ENCODE assay signal across 26 mouse cellular contexts in genomic region chr7:81254579-81254978, GRCm38 (mm10). TPM values are rescaled to one million over a fixed set of nuclear protein-coding genes. Genes with fewer than 3 reads are reported as not detected.
A peak's percentile ranks its signal among the peaks of the same experiment; 100 is the strongest.
DNase-seq lines count a peak whose midpoint lies in the region; ATAC-seq and TF ChIP-seq lines count a peak whose summit lies in the region.
"Had no signal": no experiment of that assay in that cellular context is flagged by ENCODE, and none has a peak within 500 bp of the region (broad histone marks: within the 10 kb centered on the region; RNA-seq: fewer than 3 reads in every experiment).

No protein-coding gene starts in this region.

- H3K27me3 ChIP-seq in kidney, embryonic 16.5 days (ENCODE audit: insufficient read depth, low read length), result no peaks in the 10 kb centered on the region
- H3K27me3 ChIP-seq in heart, adult 2 months (ENCODE audit: control insufficient read depth, insufficient read depth, low read length), result no peaks in the 10 kb centered on the region
- H3K27me3 ChIP-seq in hindbrain, postnatal 0 days (ENCODE audit: insufficient read depth, low read length), result no peaks in the 10 kb centered on the region
- H3K27me3 ChIP-seq: embryonic facial prominence, embryonic 15.5 days; forebrain, embryonic 15.5 days; heart, embryonic 15.5 days had no signal

- 0 out of 2 replicates have a peak overlapping the region, but pooled peaks have one; percentile 8 for H3K27ac ChIP-seq in brown adipose tissue, adult 24 weeks (replicated peaks; ENCODE audit: low read depth, low read length)
- H3K27ac ChIP-seq in kidney, embryonic 16.5 days (ENCODE audit: low read length), result peak overlapping the region; percentile 62; the same call in 1 of the 2 replicates
- no peak overlapping the region for H3K27ac ChIP-seq in heart, adult 2 months
- H3K27ac ChIP-seq in hindbrain, postnatal 0 days, result no peak overlapping the region
- H3K27ac ChIP-seq: embryonic facial prominence, embryonic 15.5 days; forebrain, embryonic 10.5 days; forebrain, embryonic 15.5 days; heart, embryonic 15.5 days; hindbrain, embryonic 10.5 days; hindbrain, embryonic 14.5 days had no signal

- DNase-seq in kidney, adult 11 months, result peak; percentile 73
- DNase-seq in kidney, adult 18-20 months, result no peak
- DNase-seq in kidney, postnatal 25 days, result peak; percentile 64 to 79
- no peak for DNase-seq in yolk sac, embryonic 10.5 days (ENCODE audit: low spot score)
- DNase-seq in heart, adult 2 months, result no peak
- no peak for DNase-seq in hindbrain, postnatal 0 days (ENCODE audit: low spot score)
- DNase-seq: adrenal gland, postnatal 14 days; B cell, adult 2 months; cerebellum, adult 2 months; embryo, embryonic 11 days; gastrocnemius, postnatal 10 days; heart, adult 18-20 months; heart, postnatal 14 days had no signal

- no peaks in the 10 kb centered on the region for H3K9me3 ChIP-seq in kidney, embryonic 16.5 days (ENCODE audit: low read length)
- H3K9me3 ChIP-seq in hindbrain, postnatal 0 days (ENCODE audit: low read length), result no peaks in the 10 kb centered on the region
- H3K9me3 ChIP-seq: embryonic facial prominence, embryonic 15.5 days; forebrain, embryonic 10.5 days; forebrain, embryonic 15.5 days; heart, embryonic 15.5 days; hindbrain, embryonic 10.5 days had no signal

- H3K4me3 ChIP-seq in brown adipose tissue, adult 24 weeks (ENCODE audit: insufficient read depth, low read depth, low read length), result no peak overlapping the region
- H3K4me3 ChIP-seq in kidney, embryonic 16.5 days (ENCODE audit: low read length), result no peak overlapping the region
- H3K4me3 ChIP-seq in heart, adult 2 months, result no peak overlapping the region
- H3K4me3 ChIP-seq in hindbrain, postnatal 0 days (ENCODE audit: low read length), result no peak overlapping the region
- H3K4me3 ChIP-seq: embryonic facial prominence, embryonic 15.5 days; erythroblast, embryonic 14.5 days; forebrain, embryonic 10.5 days; forebrain, embryonic 15.5 days; heart, embryonic 15.5 days; hindbrain, embryonic 10.5 days had no signal

- intact Hi-C loops in heart, adult 2 months (cut with DNase I), result no loop called here

- peak; percentile 80 for ATAC-seq in kidney, embryonic 16.5 days (ENCODE audit: low FRiP score, low TSS enrichment)
- ATAC-seq in hindbrain, postnatal 0 days, result no peak
- ATAC-seq: activated CD4-positive, CD25-positive, alpha-beta regulatory T cell, adult 4 months; CD4-positive, CD25-positive, alpha-beta regulatory T cell, adult 4 months; forebrain, embryonic 15.5 days had no signal

- no peaks in the 10 kb centered on the region for H3K79me2 ChIP-seq in heart, adult 2 months (replicated peaks; ENCODE audit: control insufficient read depth, insufficient read depth, low read length)

- H3K4me2 ChIP-seq in kidney, embryonic 16.5 days (replicated peaks; ENCODE audit: low read depth, low read length), result no peak overlapping the region
- no peak overlapping the region for H3K4me2 ChIP-seq in hindbrain, postnatal 0 days (ENCODE audit: low read depth, low read length)
- H3K4me2 ChIP-seq: embryonic facial prominence, embryonic 15.5 days; forebrain, embryonic 15.5 days; heart, embryonic 11.5 days; heart, embryonic 15.5 days; hindbrain, embryonic 14.5 days had no signal

- TF ChIP-seq POLR2A in heart, adult 2 months (IDR thresholded peaks at IDR 0.05; ENCODE audit: insufficient read depth, low read depth, low read length), result no peak

- no peak for TF ChIP-seq EP300 in heart, adult 2 months (IDR thresholded peaks at IDR 0.05; ENCODE audit: insufficient read depth, low read depth, low read length)

- no peaks in the 10 kb centered on the region for H3K36me3 ChIP-seq in kidney, embryonic 16.5 days (ENCODE audit: insufficient read depth, low read length)
- no peaks in the 10 kb centered on the region for H3K36me3 ChIP-seq in heart, adult 2 months (ENCODE audit: control insufficient read depth, insufficient read depth, low read length)
- H3K36me3 ChIP-seq in hindbrain, postnatal 0 days (ENCODE audit: insufficient read depth, low read length), result no peaks in the 10 kb centered on the region
- H3K36me3 ChIP-seq: embryonic facial prominence, embryonic 15.5 days; forebrain, embryonic 10.5 days; forebrain, embryonic 15.5 days; heart, embryonic 15.5 days; hindbrain, embryonic 10.5 days had no signal

- H3K4me1 ChIP-seq in brown adipose tissue, adult 24 weeks (ENCODE audit: control insufficient read depth, insufficient read depth, insufficient read length, low read length), result peaks cover 11% of the 10 kb centered on the region
- peaks cover 12% of the 10 kb centered on the region for H3K4me1 ChIP-seq in kidney, embryonic 16.5 days (ENCODE audit: insufficient read depth, low read length)
- H3K4me1 ChIP-seq in heart, adult 2 months (ENCODE audit: control insufficient read depth, insufficient read depth, low read length), result no peaks in the 10 kb centered on the region
- no peaks in the 10 kb centered on the region for H3K4me1 ChIP-seq in hindbrain, postnatal 0 days (ENCODE audit: insufficient read depth, low read length)
- H3K4me1 ChIP-seq: embryonic facial prominence, embryonic 15.5 days; forebrain, embryonic 10.5 days; forebrain, embryonic 15.5 days; heart, embryonic 15.5 days; hindbrain, embryonic 10.5 days had no signal

- no peak overlapping the region for H3K9ac ChIP-seq in kidney, embryonic 16.5 days (replicated peaks; ENCODE audit: low read length)
- no peak overlapping the region for H3K9ac ChIP-seq in heart, adult 2 months (ENCODE audit: low read depth, low read length)
- no peak overlapping the region for H3K9ac ChIP-seq in hindbrain, postnatal 0 days (replicated peaks; ENCODE audit: low read length)
- H3K9ac ChIP-seq: embryonic facial prominence, embryonic 15.5 days; forebrain, embryonic 15.5 days; heart, embryonic 15.5 days; hindbrain, embryonic 14.5 days had no signal

- TF ChIP-seq CTCF in heart, adult 2 months (IDR thresholded peaks at IDR 0.05), result no peak
- TF ChIP-seq CTCF in hindbrain, postnatal 0 days (IDR thresholded peaks at IDR 0.05; ENCODE audit: low read depth), result no peak

RNA-seq across cellular contexts. Expression of gene Pde8a, which starts 41.2 kb away (rescaled TPM):
- polyA plus RNA-seq in brown adipose tissue, adult 24 weeks (2012; ENCODE audit: insufficient read depth, insufficient read length, missing spikeins), result 24.0 and 39.6 TPM in 2 replicates
- 4.6 and 5.9 TPM in 2 replicates for polyA plus RNA-seq in kidney, embryonic 16.5 days (2015; fragmentation: Nextera tagmentation; extraction: Ambion mirVana)
- total RNA-seq in heart, adult 2 months (2021), result 10 to 100 TPM; 12.2 to 13.0 TPM
- 7.8 and 13.6 TPM in 2 replicates for polyA plus RNA-seq in heart, adult 2 months (2012; rRNA removed)
- 2.1 and 4.5 TPM in 2 replicates for total RNA-seq in hindbrain, postnatal 0 days (2014; rRNA removed)
- 1.8 and 1.9 TPM in 2 replicates for polyA plus RNA-seq in hindbrain, postnatal 0 days (2015; fragmentation: Nextera tagmentation; extraction: Ambion mirVana)
- total RNA-seq: MEL had no signal
- polyA plus RNA-seq: erythroblast, embryonic 14.5 days had no signal

Comparison
In these comparisons a context has a peak if more than half of its experiments do, and no peak if none do; other contexts are left out.
1. DNase-seq: peak in kidney, adult 11 months (single experiment) and kidney, postnatal 25 days (2 of 2); none in kidney, adult 18-20 months (single experiment), yolk sac, embryonic 10.5 days (single experiment), heart, adult 2 months (0 of 2) and hindbrain, postnatal 0 days (single experiment).
2. H3K27ac ChIP-seq: peak in brown adipose tissue, adult 24 weeks (single experiment) and kidney, embryonic 16.5 days (single experiment); none in heart, adult 2 months (single experiment) and hindbrain, postnatal 0 days (single experiment).